Mouse (Mus musculus): ENCODE data around the gene Ttk.

Gene Ttk

GRCm38 (mm10) chr9:83902086-83902485 lies 67.6 kb downstream of the Ttk start:
- no peak for DNase-seq

- no peak for DNase-seq
Observed at GRCm38 (mm10) chr9:83905820-83906219, 71.3 kb downstream of the Ttk start.

- no peak for DNase-seq
Observed at GRCm38 (mm10) chr9:83907017-83907416, 72.5 kb downstream of the Ttk start.

- no peak for DNase-seq
Observed at GRCm38 (mm10) chr9:83909836-83910235, 75.3 kb downstream of the Ttk start.

GRCm38 (mm10) chr9:83910926-83911325 lies 76.4 kb downstream of the Ttk start:
- DNase-seq = no peak

Data from kidney, adult 11 months (tissue).